Mouse (Mus musculus) spleen, postnatal 4 days (tissue): Measurements from ENCODE around the gene Tdrkh.

Experiments used
- DNase-seq, 2 experiments: peaks; one replicate each; pipeline ENCODE4 v3.0.0; 2022; ENCODE audit warnings: low spot score in 2 of 2

The Tdrkh gene

DNA sequence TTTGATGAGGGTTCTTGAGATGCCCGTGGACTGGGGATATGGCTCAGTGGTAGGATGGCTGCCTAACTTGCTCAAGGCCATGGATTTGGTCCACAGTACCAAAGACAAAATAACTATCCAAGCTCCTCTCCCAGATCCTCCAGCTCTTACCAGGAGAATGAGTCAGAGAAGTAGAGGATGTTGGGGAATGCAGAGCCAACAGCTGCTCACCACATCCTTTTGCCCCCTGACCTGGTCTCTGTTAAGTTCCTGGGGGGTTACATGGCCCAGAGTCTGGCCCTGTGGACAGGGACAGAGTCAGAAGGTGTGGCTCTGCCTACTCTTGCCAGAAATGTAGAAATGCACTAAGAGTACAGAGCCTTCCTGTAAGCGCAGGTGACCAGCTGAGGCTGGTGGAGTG is 46.8 kb downstream of the Tdrkh start:
- no peak for DNase-seq

DNA sequence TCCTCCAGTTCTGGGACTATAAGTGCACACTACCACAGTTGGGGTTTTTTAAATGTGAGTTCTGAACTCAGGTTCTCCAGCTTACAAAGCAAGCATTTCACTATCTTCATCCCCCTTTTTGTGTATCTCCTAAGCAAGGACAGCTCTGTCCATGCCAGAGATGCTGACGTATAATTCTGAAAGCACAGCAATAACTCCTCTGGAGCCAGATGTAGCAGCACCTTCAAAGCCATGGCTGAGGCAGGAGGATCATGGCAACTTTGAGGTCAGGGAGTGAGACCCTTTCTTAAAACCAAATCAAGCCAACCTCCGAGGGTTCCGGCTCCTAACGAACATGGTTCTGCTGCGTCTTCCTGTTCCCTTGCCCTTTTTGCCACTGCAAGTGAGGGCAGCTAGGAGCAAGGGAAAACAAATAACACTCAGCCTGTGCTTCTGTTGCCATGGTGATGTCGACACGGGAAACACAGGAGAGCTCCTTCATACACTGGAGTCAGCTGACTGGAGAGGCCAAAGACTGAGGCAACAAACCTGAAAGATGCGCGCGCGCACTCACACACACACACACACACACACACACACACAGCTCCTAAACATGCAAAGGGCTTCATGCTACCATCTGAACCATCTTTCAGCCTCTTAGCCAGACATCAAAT is 51.0 kb downstream of the Tdrkh start:
- DNase-seq, result no peak

DNA sequence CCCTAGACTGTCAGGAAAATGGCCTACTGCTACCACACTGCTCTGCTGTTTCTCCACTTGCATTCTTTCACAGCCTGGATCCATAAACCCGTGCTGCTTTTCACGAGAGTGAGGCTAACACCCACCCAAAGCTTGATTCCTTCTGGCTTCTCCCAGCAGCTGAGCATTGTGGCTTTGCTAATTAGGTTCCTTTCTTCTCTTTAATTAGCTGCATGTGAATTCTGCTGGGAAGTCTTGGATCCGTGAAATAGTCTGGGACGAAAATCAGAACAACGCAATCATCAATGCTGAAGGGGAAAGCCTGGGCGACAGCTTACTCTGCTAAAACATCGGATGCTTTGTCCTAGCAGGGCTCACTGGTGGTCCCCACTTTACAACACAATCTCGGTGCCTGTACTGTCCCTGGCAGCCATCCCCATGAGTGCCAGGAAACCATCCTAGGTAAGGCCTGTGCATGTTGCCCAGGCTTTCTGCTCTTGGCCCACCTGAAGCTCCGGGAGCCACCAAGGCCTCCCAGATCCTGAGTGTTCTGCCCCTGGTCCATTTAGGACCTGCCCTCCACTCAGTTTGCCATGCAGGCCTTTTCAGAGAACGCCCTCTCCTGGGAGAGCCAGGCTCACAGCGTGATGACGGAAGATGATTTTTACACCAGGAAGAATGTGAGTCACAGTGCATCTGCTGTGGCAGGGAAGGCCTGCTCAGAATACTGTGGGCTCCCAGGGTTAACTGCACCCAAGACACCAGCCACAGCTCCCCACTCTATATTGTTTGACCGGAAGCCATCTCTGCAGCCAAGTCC is 52.8 kb downstream of the Tdrkh start:
- no peak for DNase-seq

DNA sequence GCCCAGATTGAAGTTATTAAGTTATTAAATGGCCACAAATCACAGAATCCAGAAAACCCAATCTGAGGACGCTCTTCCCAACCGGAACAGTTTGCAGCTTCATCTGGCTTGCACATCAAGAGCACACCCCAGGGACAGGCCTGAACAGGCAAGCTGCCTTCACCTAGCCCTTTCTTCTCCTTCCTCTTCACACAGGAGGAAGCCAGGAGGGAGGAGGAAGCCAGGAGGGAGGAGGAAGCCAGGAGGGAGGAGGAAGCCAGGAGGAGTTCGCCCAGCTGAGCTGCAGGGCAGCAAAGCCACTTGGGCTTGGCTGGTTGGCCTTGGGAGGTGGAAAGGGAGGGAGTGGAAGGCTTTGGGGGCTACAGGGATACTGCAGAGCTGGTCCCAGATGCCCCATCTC is 55.9 kb downstream of the Tdrkh start:
- no peak for DNase-seq

DNA sequence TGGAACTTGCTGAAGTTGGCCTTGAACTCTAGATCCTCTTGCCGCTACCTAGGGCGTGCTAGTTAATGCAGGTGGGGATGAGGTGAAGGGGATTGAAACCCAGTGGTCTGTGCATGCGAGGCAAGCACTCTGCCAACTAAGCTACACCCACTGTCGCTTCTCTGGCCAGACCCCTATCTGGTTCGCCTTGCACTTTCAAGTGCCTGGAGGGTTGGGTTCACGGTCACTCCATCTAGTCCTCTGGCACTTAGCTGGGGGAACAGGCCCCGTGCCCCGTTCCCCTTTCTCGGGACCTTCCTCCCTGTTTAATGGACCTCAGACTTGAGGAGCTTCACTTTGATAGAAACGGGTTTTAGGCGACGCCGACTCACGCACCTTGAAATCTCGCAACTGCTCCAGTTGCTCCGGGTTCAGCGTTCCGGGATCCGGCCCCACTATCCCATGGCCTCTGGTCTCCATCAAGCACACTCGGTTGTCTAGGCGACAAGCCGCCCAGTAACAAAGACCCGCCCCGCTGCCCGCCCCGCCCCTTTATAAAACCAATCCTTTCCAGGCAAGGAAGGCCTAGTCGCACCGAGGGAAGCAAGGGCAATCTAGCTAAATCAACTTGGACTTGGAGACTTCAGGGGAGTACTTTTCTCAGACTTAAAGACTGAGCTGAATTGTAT is 59.5 kb downstream of the Tdrkh start:
- DNase-seq, result no peak

DNA sequence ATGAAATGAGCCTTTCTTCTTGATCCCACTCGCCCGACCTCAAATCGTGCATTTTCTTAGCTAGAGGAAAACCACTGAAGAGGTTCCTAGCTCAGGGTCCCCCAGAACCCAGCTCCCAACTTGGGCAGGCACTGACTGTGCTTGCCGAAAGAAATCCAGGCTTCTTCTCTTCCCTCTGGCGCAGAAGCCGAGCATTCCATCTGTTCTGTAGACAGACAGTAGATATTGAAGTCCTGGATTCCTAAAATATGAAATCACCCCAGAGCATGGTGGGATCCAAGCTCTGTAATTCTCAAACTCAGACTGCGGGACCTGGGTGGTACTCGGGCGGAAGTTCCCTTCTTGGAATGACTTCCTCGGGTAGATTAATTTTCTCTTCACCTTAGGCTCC is 60.0 kb downstream of the Tdrkh start:
- no peak for DNase-seq

DNA sequence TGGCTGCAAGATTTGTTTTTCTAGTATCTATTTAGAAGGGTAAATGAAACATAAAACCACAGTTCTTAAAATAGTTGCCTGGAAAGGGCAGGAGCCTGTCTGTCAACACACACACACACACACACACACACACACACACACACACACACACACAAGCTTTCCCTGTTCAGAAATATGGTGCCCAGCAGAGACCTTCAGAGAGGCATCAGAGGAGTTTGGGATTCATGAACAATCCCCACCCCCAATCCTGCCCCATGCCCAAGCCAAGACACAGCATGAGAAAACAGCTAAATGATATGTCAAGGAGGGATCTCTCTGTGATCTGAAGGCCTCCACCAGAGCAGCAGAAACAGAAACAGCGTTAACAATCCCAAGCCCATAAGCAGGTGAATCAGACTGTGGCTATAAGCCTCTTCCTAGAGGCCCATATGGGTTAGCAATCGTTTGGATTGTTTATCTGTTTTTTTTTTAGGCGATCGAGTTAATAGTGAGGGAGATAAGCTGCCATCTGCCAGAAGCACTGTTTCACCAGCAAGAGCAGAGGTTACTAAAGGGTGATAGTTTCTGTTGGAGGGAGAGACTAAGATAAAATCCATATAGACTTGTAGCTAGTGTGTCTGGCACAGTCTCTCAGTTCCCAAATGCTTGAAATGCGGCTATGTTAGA is 60.6 kb downstream of the Tdrkh start:
- DNase-seq, result no peak

DNA sequence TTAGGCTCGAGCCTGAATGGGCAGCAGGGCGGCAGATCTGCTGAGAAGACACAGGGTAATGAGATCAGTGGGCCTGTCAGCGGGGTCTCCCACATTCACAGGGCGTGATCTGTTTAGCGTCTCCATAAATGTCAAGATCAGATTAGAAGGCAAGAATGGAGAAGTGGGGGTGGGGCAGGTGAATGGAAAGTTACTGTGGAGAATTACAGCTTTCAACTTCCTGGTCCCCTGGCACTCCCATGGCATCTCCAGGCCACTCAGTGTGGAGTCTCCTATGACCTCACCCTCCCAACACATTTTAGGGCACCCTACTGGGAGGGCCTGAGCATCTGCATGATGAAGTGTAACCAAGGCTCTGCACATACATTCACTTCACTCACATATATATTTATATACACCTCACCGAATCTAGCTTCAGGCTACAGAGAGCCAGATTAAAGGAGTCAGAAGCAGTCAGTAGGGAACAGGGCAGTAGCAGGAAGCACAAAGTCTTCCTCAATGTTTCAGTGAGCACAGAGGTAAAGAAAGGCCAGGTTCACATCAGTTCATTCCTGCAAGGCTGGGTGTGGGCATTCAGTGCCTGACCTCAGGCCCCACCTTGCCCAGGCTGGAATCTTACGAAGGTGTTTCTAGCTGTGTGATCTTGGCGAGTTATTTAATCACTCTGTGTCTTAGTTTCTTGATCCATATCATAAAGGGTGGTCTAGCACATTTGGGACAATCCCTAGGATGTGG is 63.4 kb downstream of the Tdrkh start:
- DNase-seq, result no peak

DNA sequence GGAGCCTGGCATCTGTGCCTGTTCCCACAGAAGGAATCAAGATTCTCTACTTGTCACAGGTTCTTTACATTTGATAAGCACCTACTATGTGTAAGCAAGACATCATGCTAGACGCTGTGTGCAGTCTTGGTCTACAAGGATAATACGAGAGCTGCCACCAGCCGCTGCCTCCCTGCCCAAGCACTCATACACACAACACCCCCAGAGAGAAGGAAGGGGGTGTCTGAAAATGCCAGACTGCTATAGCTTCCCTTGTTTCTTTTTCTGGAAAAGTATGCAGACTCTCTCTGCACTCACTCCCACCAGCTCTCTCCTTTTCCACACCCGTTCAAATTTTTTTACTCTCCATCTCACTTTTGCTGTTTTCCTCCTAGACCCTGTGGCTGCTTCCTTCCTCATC is 64.4 kb downstream of the Tdrkh start:
- no peak for DNase-seq

DNA sequence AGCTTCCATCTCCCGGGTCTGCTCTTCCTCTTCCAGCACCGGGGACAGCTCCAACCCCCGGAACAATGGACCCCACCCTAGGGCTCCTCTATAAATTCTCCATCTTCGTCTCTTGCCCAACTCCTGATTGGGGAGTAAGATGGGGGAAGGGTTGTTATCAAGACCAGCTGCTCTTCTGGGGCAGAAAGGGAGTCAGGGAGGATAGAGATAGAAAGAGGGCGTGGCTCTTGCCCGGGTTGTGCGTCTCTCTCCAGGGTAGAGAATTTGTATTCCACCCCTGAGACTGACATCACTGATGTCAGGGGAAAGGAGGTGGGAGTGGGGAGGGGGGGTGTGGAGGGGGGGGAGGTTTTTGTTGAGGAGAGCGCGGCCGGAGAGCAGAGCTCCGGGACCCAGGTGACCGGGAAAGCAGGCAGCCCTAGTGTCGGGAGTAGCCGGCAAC is 64.9 kb downstream of the Tdrkh start, which contains the start of gene Celf3:
TSS of gene Celf3 (plus strand) at position 315 of the 442 bp plus-strand sequence.
- peak in 1 of 2 experiments; percentile 19 for DNase-seq

DNA sequence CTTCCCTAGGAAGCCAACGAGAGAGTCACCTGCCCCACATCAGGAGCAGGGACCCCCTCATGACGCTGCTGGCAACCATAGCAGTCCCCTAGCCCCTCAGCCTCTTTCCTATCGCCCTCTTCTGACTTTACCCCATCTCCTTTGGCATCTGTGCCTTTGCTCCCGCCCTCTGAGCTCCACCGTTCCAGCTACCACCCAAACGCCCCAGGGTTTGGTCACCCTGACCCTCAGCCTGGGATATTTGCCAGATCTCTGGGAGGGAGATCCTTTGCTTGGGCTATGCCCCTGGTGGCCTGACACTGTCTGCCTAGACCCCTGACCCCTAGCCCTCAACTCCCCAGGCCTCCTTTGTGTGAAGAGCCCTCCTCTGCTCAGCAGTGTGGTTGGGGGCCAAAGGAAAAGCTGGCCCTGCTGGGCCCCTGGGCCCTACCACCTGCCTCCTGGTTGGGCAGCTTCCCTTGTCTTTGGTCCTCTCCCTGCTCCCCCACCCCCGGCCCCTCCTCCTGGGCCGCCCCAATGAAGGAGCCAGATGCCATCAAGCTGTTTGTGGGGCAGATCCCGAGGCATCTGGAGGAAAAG is 65.6 kb downstream of the Tdrkh start:
- DNase-seq, result no peak

DNA sequence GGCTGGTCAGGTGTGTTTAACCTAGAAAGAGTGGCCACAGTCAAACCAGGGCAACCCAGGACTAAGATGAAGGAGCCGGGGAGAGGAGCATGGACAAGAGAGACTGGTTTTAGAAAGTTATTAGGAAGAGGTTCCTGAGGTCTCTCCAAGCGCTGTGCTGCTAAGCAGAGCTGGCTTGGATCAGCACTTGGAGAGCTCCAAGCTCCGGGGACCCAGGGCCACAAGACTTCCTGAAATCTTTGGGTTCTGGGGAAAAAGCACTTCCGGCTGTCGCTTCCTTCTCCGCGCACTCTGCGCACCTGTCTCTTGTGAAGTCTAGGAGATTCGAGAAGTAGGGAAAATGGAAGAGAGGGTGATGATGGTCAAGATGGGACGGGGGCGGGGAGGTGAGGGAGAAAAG is 66.5 kb downstream of the Tdrkh start:
- no peak for DNase-seq

DNA sequence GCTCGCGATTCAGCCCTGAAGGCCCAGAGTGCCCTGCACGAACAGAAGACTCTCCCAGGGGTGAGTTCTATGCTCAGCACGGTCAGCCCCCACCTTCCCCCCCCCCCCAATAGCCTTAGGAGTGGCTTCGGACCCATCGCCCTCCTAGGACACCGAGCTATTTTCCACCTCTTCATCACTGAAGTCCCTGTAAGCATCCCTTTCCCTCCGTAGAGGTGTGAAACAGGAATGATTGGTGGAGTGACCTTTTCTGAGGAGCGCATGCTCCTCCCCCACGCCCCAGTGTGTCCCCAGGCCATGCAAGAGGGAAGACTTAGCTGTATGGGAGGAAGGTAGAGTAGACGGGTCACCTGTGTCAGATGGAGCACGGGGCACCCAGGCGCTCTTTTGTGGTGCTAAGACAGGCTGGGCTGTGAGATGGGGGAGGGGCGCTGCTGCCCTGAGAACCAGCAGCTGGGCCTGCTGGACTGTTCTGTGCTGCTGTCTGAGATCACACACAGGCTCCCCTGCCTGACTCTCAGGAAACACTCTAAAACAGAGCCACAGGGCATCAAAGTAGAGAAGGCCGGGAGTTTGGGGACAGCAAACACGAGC is 67.3 kb downstream of the Tdrkh start, which contains the start of gene Riiad1:
TSS of gene Riiad1 (minus strand) at position 51 of the 594 bp plus-strand sequence.
- no peak for DNase-seq

DNA sequence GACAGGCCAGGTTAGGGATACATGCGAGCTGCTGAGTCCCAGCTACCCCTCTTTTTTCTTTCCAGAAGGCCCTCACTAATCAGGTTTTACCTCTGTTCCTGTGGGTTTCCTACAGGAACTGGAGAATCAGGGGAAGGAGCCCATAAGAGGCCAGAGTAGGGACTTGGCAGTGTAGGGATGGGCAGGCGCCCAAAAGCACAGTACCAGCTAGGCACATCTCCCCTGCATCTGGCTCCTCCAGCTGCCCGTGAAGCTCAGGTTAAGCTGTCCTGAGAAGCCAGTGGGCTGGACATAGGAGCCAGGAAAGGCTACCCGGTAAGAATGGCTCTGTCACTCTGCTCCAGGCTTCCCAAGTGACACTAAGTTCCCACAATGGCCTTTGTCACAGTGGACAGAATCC is 68.4 kb downstream of the Tdrkh start:
- no peak for DNase-seq

DNA sequence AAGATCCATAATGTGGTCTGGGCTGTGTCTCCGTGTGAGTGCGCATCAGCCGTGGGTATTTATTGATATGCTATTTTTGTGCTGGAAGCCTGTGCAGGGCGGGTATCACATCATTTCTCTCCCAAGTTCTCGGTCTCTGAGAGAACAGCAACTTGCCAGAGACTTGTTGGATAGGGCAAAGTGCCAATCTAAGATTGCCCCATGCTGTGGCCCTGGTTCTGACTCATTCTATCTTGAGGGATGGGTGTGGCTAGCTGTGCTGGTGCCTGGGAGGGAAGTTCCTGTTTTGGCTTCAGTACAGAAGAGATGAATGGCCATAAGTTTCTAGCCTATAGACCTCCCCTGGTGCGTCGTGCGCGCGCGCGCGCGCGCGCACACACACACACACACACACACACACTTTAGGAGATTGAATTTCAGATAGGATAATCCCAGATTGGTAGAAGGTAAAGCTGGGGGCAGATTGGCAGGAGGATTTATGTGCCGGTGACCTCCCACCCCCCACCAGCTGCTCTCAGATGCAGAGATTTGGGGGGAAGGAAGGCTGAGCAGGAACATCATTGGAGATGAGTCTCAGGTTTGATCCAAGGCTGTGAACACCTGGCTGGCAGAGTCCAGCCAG is 69.8 kb downstream of the Tdrkh start:
- no peak for DNase-seq

DNA sequence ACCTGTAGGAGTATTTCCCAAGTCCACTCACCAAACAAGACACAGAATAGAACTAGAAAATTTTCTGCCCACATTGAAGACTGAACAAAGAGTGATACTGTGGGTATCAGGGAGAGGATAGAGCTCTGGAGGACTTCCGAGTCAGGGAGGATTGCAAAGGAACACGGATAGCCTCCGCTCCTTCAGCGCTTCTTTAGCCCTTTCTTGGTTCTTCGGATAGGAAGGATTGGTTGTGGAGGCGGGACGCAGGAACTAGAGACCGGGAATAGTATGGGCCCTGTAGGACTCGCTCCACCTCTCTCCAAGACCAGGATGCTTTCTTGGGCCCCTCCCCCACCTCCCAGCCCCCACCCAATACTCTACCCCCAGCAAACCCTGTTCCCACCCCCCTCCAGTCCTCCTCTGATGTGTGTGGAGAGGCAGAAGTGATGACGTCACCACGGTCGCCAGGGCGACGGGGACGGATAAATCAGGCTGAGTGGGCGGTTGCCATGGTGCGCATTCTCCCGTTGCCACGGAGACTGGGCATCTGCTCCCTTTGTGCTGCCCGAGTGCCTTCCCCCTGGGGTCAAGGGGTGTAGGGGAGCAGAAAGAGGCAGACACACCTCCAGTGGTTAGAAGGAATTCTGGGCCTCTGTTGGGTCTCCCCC is 70.8 kb downstream of the Tdrkh start:
- no peak for DNase-seq
